Mouse (Mus musculus): Measurements from ENCODE around the gene Rab5b.

GRCm38 (mm10) chr10:128637011-128637410, 59.1 kb downstream of the Rab5b start:
- no peak for TF ChIP-seq EP300 (optimal IDR thresholded peaks at IDR 0.05)
- no peak for TF ChIP-seq CTCF (IDR thresholded peaks at IDR 0.05; ENCODE audit: low read depth)

Measured in stomach, postnatal 0 days (tissue).